Mouse (Mus musculus): ENCODE measurements around the gene Casq2. TPM values are rescaled to one million over a fixed set of nuclear protein-coding genes. Genes with fewer than 3 reads are reported as not detected.

Gene Casq2
- polyA plus RNA-seq, 1 experiment: not detected

GRCm38 (mm10) chr3:102141893-102142292 is 55.7 kb downstream of the Casq2 start:
- TF ChIP-seq GATA1 (IDR thresholded peaks at IDR 0.05; ENCODE audit: low read length): no peak

- no peak for TF ChIP-seq GATA1 (IDR thresholded peaks at IDR 0.05; ENCODE audit: low read length)
Observed at GRCm38 (mm10) chr3:102142947-102143346, 56.7 kb downstream of the Casq2 start.

DNA sequence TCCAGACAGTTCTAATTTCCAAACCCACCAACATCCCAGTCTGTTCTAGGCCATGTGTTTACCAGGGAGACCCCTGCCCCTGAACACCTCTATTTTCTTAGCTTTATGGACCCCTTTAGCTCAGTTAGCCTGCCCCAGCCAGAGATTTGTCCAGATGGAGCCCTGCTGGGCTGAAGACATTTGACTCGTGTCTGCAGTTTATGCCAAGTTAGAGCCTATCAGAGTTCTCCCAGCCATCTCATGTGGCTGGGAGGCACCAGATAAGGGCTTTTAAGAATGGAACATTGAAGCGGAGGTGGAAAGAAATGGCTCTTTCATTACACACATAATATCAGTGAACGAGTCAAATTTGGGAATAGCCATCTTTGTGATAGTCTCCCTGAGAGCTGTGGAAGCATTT is 57.3 kb downstream of the Casq2 start:
- no peak for TF ChIP-seq GATA1 (IDR thresholded peaks at IDR 0.05; ENCODE audit: low read length)

- TF ChIP-seq GATA1 (IDR thresholded peaks at IDR 0.05; ENCODE audit: low read length): no peak
Observed at GRCm38 (mm10) chr3:102144401-102144800, 58.2 kb downstream of the Casq2 start.

GRCm38 (mm10) chr3:102145645-102146386 is 59.6 kb downstream of the Casq2 start:
- TF ChIP-seq GATA1 (IDR thresholded peaks at IDR 0.05; ENCODE audit: low read length): no peak

DNA sequence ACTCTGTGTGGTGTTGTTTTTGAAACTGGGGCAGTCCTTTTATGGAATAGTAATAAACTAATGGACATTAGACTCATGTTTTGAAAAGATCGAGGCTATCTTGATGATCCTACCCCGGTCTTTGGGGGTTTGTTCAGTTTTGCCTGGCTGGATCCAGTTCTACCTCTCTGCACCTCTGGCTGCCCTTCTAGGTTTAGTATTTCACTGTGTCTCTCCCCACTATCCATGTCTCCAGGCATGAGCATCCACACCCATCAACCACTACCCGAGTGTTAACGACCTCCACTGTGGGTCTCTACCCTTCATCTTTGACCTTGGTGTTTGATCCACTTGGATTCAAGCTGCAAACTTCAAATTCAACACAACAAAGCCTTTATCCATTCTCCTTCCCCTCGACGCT is 60.2 kb downstream of the Casq2 start:
- TF ChIP-seq GATA1 (IDR thresholded peaks at IDR 0.05; ENCODE audit: low read length): no peak

DNA sequence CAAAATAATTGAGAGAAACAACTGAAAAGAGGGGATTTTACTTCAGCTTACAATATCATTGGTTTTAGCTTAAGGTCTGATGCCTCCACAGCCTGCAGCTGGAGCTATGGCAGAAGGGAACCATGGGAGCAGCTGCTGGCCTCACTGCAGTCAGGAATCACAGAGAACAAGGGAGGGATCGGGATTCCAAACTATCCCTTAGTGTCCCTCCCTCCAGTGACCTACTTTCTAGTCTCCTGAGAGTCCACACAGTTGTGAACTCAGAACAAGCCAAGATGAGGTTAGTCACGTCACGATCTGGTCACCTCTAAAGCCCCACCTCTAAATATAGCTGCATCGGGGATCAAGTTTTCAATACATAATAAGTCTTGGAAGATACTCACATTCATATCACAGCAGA is 61.0 kb downstream of the Casq2 start:
- TF ChIP-seq GATA1 (IDR thresholded peaks at IDR 0.05; ENCODE audit: low read length): no peak

GRCm38 (mm10) chr3:102149941-102150340 is 63.7 kb downstream of the Casq2 start:
- no peak for TF ChIP-seq GATA1 (IDR thresholded peaks at IDR 0.05; ENCODE audit: low read length)

GRCm38 (mm10) chr3:102151850-102152249 is 65.6 kb downstream of the Casq2 start:
- no peak for TF ChIP-seq GATA1 (IDR thresholded peaks at IDR 0.05; ENCODE audit: low read length)

DNA sequence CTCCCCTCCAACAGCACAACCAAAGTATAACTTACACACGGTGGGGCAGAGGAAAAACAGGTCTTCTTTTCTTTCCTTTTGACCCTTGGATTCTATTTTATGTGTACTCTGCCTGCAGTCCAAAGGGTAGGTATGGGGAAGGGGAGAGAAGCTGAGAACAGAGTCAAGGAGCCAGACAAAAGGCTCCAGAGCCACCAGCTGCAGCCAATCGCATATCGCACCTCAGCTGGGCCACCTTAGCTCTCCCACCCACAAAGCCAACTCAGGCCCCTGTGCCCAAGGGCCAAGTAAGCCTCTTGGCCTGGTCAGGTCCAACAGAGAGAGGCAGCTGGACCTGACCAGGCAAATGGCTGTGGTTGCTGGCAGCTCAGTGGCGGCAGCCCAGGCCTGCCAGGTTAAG is 66.3 kb downstream of the Casq2 start:
- no peak for TF ChIP-seq GATA1 (IDR thresholded peaks at IDR 0.05; ENCODE audit: low read length)

DNA sequence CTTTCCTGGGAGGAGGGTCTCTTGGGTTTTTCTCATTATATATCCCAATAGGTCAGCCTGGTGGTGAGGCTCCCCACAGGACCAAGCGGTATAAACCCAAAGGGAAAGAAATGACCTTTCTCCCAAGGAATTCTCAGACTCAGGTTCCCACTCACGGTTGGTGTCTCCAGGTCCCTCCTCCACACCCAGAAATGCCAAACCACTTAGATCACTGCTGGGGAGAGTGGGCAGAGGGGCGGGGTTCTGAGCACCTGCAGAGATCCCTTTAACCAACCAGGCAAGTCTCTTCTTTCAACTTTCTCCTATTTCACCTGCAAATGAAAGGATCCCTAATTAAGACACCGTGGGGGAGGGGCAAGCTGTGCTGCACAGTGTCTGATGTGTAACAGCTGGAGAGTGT is 66.7 kb downstream of the Casq2 start:
- TF ChIP-seq GATA1 (IDR thresholded peaks at IDR 0.05; ENCODE audit: low read length): no peak

DNA sequence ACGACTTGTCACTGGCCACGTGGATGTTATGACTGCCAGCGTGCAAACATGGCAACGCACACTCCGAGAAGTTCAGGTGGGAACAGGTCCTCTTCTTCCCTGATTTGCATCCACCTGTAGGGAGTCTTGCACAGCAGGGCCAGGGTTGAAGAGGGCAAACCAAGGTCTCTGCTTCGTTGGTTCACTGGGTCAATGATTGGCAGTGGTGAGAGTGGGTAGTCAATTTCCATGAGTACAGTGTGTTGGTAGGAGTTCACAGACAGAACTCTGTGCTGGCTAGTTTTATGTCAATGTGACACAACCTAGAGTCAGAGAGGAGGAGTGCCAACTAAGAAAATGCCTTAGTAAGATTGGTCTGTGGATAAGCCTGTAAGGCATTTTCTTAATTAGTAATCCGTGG is 67.9 kb downstream of the Casq2 start:
- no peak for TF ChIP-seq GATA1 (IDR thresholded peaks at IDR 0.05; ENCODE audit: low read length)

- TF ChIP-seq GATA1 (IDR thresholded peaks at IDR 0.05; ENCODE audit: low read length): no peak
Observed at GRCm38 (mm10) chr3:102156737-102157136, 70.5 kb downstream of the Casq2 start.

DNA sequence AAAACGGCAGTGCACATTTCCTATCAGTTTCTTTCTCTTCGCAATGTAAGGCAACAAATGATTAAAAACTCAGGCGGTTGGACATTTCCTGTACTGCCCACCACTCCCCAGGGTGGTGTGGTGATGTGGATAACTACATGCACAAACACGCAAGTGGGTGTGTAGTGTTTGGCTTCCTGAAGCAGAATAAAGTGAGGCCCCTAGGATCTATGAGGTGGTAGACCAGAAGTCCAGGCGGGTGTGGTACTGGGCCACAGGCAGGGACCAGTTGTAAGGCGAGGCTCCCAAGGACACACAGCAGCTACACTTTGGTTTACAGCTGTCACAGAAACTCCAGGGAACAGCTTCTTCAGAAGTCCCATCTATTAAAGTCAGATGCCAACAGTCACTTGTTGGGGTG is 71.4 kb downstream of the Casq2 start:
- TF ChIP-seq GATA1 (IDR thresholded peaks at IDR 0.05; ENCODE audit: low read length): no peak

DNA sequence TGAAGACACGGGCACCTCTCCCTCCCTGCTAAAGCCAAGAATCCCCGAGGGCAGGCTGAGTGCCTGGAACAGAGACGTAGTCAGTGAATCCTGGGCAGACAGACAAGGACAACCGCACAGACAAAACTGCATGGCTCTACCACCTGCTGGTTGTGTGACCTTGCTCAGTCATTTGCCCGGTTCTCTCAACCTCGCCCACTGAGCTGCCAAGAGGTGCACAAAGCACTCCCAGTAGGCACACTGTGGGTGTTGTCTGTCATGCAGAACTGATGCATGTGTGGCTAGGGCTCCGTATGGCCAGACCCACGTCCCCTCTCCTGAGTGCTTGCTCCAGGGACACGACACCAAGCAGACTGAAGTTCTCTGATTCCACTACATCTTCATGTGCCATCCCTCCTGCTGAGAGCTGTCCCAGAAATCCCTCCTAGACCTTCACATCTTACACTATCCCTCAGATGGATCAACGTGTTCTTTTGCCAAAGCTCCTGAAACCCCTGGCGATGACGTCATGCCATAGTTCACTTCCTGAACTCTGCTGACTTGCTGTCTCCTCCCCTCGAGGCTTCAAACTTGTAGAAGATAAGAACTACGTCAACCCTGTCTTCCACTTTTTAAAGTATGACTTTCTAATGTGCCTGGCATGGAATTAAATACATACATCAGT is 72.7 kb downstream of the Casq2 start:
- no peak for TF ChIP-seq GATA1 (IDR thresholded peaks at IDR 0.05; ENCODE audit: low read length)

DNA sequence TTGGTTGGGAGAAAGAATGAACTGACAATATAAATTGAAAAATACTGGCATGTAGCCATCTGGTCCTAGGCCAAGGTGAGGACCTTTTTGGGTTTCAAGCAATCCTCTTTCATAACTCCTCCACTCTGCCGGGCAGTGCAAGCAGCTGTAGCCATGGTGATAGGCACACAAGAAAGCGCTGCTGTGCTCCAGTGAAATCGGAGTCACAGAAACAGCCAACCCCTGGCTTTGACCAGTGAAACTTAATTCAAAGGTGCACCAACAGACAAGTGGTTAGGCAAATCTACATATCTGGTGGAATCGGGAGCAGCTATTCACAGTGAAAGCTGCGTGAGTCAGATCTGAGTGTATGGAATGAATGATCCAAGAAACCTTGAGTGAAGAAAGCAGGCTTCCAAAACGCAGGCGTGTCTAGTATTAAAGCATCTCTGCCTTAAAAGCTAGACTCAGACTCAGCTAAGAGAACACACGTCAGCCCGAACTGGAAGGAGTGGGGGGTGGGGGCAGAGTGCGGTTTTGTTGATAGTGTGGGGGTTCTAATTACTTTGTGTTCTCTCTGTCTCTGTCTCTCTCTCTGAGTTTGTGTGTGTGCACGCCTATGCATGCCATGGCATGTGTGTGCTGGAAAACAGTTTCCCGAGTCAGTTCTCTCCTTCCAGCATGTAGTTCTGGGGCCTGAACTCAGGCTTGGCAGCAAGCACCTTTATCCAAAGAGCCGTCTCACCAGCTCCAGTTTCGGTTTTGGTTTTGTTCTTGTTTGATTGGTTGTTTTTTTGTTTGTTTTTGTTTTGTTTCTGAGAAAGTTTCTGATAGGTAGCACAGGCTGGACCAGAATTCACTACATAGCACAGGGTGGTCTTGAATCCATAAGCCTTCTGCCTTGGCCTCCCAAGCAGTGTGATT is 73.5 kb downstream of the Casq2 start:
- no peak for TF ChIP-seq GATA1 (IDR thresholded peaks at IDR 0.05; ENCODE audit: low read length)

Measured in G1E-ER4 (cell line).